Mouse (Mus musculus): ENCODE data around the gene Fbf1.

DNA sequence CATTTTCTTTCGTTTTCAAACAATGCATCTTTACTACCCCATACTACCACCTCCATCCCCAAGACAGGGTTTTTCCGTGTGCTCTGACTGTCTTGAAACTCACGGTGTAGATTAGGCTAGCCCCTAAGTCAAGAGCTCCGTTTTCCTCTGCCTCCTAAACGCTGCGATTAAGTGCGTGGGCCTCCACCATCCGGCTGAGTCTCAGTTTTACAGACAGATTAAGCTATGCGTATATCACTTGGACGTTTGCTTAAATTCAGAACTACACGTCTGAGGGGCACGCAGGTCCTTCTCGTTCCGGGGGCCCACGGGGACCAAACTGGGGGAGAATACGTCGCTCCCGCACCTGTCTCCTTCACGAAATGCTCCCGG, 29.9 kb downstream of the Fbf1 start:
- TF ChIP-seq POLR2A (IDR thresholded peaks at IDR 0.05; ENCODE audit: insufficient read depth, low read depth, low read length) (no peak), CTCF (IDR thresholded peaks at IDR 0.05) (no peak), EP300 (IDR thresholded peaks at IDR 0.05; ENCODE audit: insufficient read depth, low read depth, low read length) (no peak)

Measured in heart, adult 2 months (tissue).